Mouse (Mus musculus): ENCODE results near the gene Sorbs1. TPM values are rescaled to one million over a fixed set of nuclear protein-coding genes. Genes with fewer than 3 reads are reported as not detected.

Sorbs1 gene
- polyA plus RNA-seq, 1 experiment from 2014 or later = 152 TPM

GRCm38 (mm10) chr19:40310410-40311130 lies 203.0 kb downstream of the Sorbs1 start:
- WGBS = 83% methylated on average over 15 of the region's 15 CpGs
- no peaks in the 10 kb centered on the region for H3K27me3 ChIP-seq (ENCODE audit: control insufficient read depth, insufficient read depth, low read length)
- no peak overlapping the region for H3K9ac ChIP-seq (ENCODE audit: low read length)
- no peak overlapping the region for H3K27ac ChIP-seq (ENCODE audit: low read length)
- H3K36me3 ChIP-seq (ENCODE audit: control insufficient read depth, insufficient read depth) = peaks cover 38% of the 10 kb centered on the region
- no peak for ATAC-seq (replicated peaks; ENCODE audit: extremely low read depth, insufficient read depth, low FRiP score)
- H3K4me2 ChIP-seq (ENCODE audit: low read depth, low read length) = no peak overlapping the region
- no peaks in the 10 kb centered on the region for H3K4me1 ChIP-seq (ENCODE audit: control insufficient read depth, insufficient read depth, low read length)
- no peaks in the 10 kb centered on the region for H3K9me3 ChIP-seq (replicated peaks; ENCODE audit: control insufficient read depth, low read length)
- no peak overlapping the region for H3K4me3 ChIP-seq (ENCODE audit: low read length)

- H3K4me2 ChIP-seq (ENCODE audit: low read depth, low read length) = no peak overlapping the region
- no peaks in the 10 kb centered on the region for H3K9me3 ChIP-seq (replicated peaks; ENCODE audit: control insufficient read depth, low read length)
- WGBS = 90% methylated on average over 12 of the region's 12 CpGs
- peaks cover 36% of the 10 kb centered on the region for H3K36me3 ChIP-seq (ENCODE audit: control insufficient read depth, insufficient read depth)
- no peaks in the 10 kb centered on the region for H3K27me3 ChIP-seq (ENCODE audit: control insufficient read depth, insufficient read depth, low read length)
- H3K9ac ChIP-seq (ENCODE audit: low read length) = no peak overlapping the region
- H3K4me1 ChIP-seq (ENCODE audit: control insufficient read depth, insufficient read depth, low read length) = peaks cover 1% of the 10 kb centered on the region; the same call in 1 of the 2 replicates
- H3K4me3 ChIP-seq (ENCODE audit: low read length) = no peak overlapping the region
- ATAC-seq (replicated peaks; ENCODE audit: extremely low read depth, insufficient read depth, low FRiP score) = no peak
- no peak overlapping the region for H3K27ac ChIP-seq (ENCODE audit: low read length)
Measured at GRCm38 (mm10) chr19:40309911-40310310, 203.7 kb downstream of the Sorbs1 start.

GRCm38 (mm10) chr19:40307550-40307949 lies 206.0 kb downstream of the Sorbs1 start:
- peaks cover 29% of the 10 kb centered on the region for H3K36me3 ChIP-seq (ENCODE audit: control insufficient read depth, insufficient read depth)
- H3K9me3 ChIP-seq (replicated peaks; ENCODE audit: control insufficient read depth, low read length) = no peaks in the 10 kb centered on the region
- WGBS = 66% methylated on average over 7 of the region's 7 CpGs
- H3K27me3 ChIP-seq (ENCODE audit: control insufficient read depth, insufficient read depth, low read length) = no peaks in the 10 kb centered on the region
- H3K9ac ChIP-seq (ENCODE audit: low read length) = no peak overlapping the region
- H3K4me1 ChIP-seq (ENCODE audit: control insufficient read depth, insufficient read depth, low read length) = peaks cover 14% of the 10 kb centered on the region
- no peak overlapping the region for H3K4me2 ChIP-seq (ENCODE audit: low read depth, low read length)
- no peak overlapping the region for H3K4me3 ChIP-seq (ENCODE audit: low read length)
- no peak for ATAC-seq (replicated peaks; ENCODE audit: extremely low read depth, insufficient read depth, low FRiP score)
- no peak overlapping the region for H3K27ac ChIP-seq (ENCODE audit: low read length)

- no peak overlapping the region for H3K9ac ChIP-seq (ENCODE audit: low read length)
- no peak overlapping the region for H3K4me3 ChIP-seq (ENCODE audit: low read length)
- ATAC-seq (replicated peaks; ENCODE audit: extremely low read depth, insufficient read depth, low FRiP score) = no peak
- H3K4me1 ChIP-seq (ENCODE audit: control insufficient read depth, insufficient read depth, low read length) = peaks cover 19% of the 10 kb centered on the region
- H3K36me3 ChIP-seq (ENCODE audit: control insufficient read depth, insufficient read depth) = peaks cover 24% of the 10 kb centered on the region
- WGBS = 76% methylated on average over 2 of the region's 2 CpGs
- H3K4me2 ChIP-seq (ENCODE audit: low read depth, low read length) = no peak overlapping the region
- H3K27me3 ChIP-seq (ENCODE audit: control insufficient read depth, insufficient read depth, low read length) = no peaks in the 10 kb centered on the region
- H3K9me3 ChIP-seq (replicated peaks; ENCODE audit: control insufficient read depth, low read length) = no peaks in the 10 kb centered on the region
- H3K27ac ChIP-seq (ENCODE audit: low read length) = peak overlapping the region; percentile 19; the same call in 1 of the 2 replicates
Measured at GRCm38 (mm10) chr19:40306631-40307030, 206.9 kb downstream of the Sorbs1 start.

GRCm38 (mm10) chr19:40305456-40305855 lies 208.1 kb downstream of the Sorbs1 start:
- no peak overlapping the region for H3K27ac ChIP-seq (ENCODE audit: low read length)
- H3K27me3 ChIP-seq (ENCODE audit: control insufficient read depth, insufficient read depth, low read length) = no peaks in the 10 kb centered on the region
- H3K4me1 ChIP-seq (ENCODE audit: control insufficient read depth, insufficient read depth, low read length) = peaks cover 19% of the 10 kb centered on the region
- peaks cover 17% of the 10 kb centered on the region for H3K36me3 ChIP-seq (ENCODE audit: control insufficient read depth, insufficient read depth)
- H3K9me3 ChIP-seq (replicated peaks; ENCODE audit: control insufficient read depth, low read length) = no peaks in the 10 kb centered on the region
- H3K9ac ChIP-seq (ENCODE audit: low read length) = no peak overlapping the region
- H3K4me2 ChIP-seq (ENCODE audit: low read depth, low read length) = no peak overlapping the region
- WGBS = 71% methylated on average over 7 of the region's 7 CpGs
- H3K4me3 ChIP-seq (ENCODE audit: low read length) = no peak overlapping the region
- no peak for ATAC-seq (replicated peaks; ENCODE audit: extremely low read depth, insufficient read depth, low FRiP score)

GRCm38 (mm10) chr19:40302916-40303315 lies 210.7 kb downstream of the Sorbs1 start:
- H3K4me2 ChIP-seq (ENCODE audit: low read depth, low read length) = peak overlapping the region; percentile 37; the same call in 1 of the 2 replicates
- H3K4me1 ChIP-seq (ENCODE audit: control insufficient read depth, insufficient read depth, low read length) = peaks cover 28% of the 10 kb centered on the region
- peak overlapping the region; percentile 79 for H3K27ac ChIP-seq (ENCODE audit: low read length)
- peak; percentile 90 for ATAC-seq (replicated peaks; ENCODE audit: extremely low read depth, insufficient read depth, low FRiP score)
- no peaks in the 10 kb centered on the region for H3K27me3 ChIP-seq (ENCODE audit: control insufficient read depth, insufficient read depth, low read length)
- H3K36me3 ChIP-seq (ENCODE audit: control insufficient read depth, insufficient read depth) = peaks cover 2% of the 10 kb centered on the region; the same call in 1 of the 2 replicates
- no peaks in the 10 kb centered on the region for H3K9me3 ChIP-seq (replicated peaks; ENCODE audit: control insufficient read depth, low read length)
- H3K4me3 ChIP-seq (ENCODE audit: low read length) = no peak overlapping the region
- peak overlapping the region; percentile 58 for H3K9ac ChIP-seq (ENCODE audit: low read length)
- WGBS = 34% methylated on average over 9 of the region's 9 CpGs

- H3K9ac ChIP-seq (ENCODE audit: low read length) = peak overlapping the region; percentile 58
- H3K27me3 ChIP-seq (ENCODE audit: control insufficient read depth, insufficient read depth, low read length) = no peaks in the 10 kb centered on the region
- H3K4me1 ChIP-seq (ENCODE audit: control insufficient read depth, insufficient read depth, low read length) = peaks cover 32% of the 10 kb centered on the region
- WGBS = 37% methylated on average over 5 of the region's 5 CpGs
- ATAC-seq (replicated peaks; ENCODE audit: extremely low read depth, insufficient read depth, low FRiP score) = no peak
- H3K27ac ChIP-seq (ENCODE audit: low read length) = peak overlapping the region; percentile 79
- H3K36me3 ChIP-seq (ENCODE audit: control insufficient read depth, insufficient read depth) = 0 out of 2 replicates have a peak, but pooled peaks cover 2% of the 10 kb centered on the region
- no peak overlapping the region for H3K4me3 ChIP-seq (ENCODE audit: low read length)
- H3K4me2 ChIP-seq (ENCODE audit: low read depth, low read length) = peak overlapping the region; percentile 37
- no peaks in the 10 kb centered on the region for H3K9me3 ChIP-seq (replicated peaks; ENCODE audit: control insufficient read depth, low read length)
Measured at GRCm38 (mm10) chr19:40302477-40302876, 211.1 kb downstream of the Sorbs1 start.

GRCm38 (mm10) chr19:40299983-40300759 lies 213.4 kb downstream of the Sorbs1 start:
- no peak for ATAC-seq (replicated peaks; ENCODE audit: extremely low read depth, insufficient read depth, low FRiP score)
- peaks cover 42% of the 10 kb centered on the region for H3K4me1 ChIP-seq (ENCODE audit: control insufficient read depth, insufficient read depth, low read length)
- no peak overlapping the region for H3K27ac ChIP-seq (ENCODE audit: low read length)
- WGBS = 86% methylated on average over 12 of the region's 12 CpGs
- no peaks in the 10 kb centered on the region for H3K27me3 ChIP-seq (ENCODE audit: control insufficient read depth, insufficient read depth, low read length)
- H3K9me3 ChIP-seq (replicated peaks; ENCODE audit: control insufficient read depth, low read length) = no peaks in the 10 kb centered on the region
- H3K36me3 ChIP-seq (ENCODE audit: control insufficient read depth, insufficient read depth) = peaks cover 1% of the 10 kb centered on the region; the same call in 1 of the 2 replicates
- H3K4me3 ChIP-seq (ENCODE audit: low read length) = no peak overlapping the region
- no peak overlapping the region for H3K9ac ChIP-seq (ENCODE audit: low read length)
- H3K4me2 ChIP-seq (ENCODE audit: low read depth, low read length) = no peak overlapping the region

- H3K4me1 ChIP-seq (ENCODE audit: control insufficient read depth, insufficient read depth, low read length) = peaks cover 38% of the 10 kb centered on the region
- no peak overlapping the region for H3K4me3 ChIP-seq (ENCODE audit: low read length)
- H3K4me2 ChIP-seq (ENCODE audit: low read depth, low read length) = no peak overlapping the region
- no peak for ATAC-seq (replicated peaks; ENCODE audit: extremely low read depth, insufficient read depth, low FRiP score)
- H3K9me3 ChIP-seq (replicated peaks; ENCODE audit: control insufficient read depth, low read length) = no peaks in the 10 kb centered on the region
- H3K36me3 ChIP-seq (ENCODE audit: control insufficient read depth, insufficient read depth) = peaks cover 5% of the 10 kb centered on the region
- no peak overlapping the region for H3K27ac ChIP-seq (ENCODE audit: low read length)
- WGBS = 86% methylated on average over 6 of the region's 6 CpGs
- H3K9ac ChIP-seq (ENCODE audit: low read length) = no peak overlapping the region
- no peaks in the 10 kb centered on the region for H3K27me3 ChIP-seq (ENCODE audit: control insufficient read depth, insufficient read depth, low read length)
Measured at GRCm38 (mm10) chr19:40299182-40299581, 214.4 kb downstream of the Sorbs1 start.
